In genomic region chr7:25088531-25088930, GRCm38 (mm10) we compare ENCODE assay signal across 10 mouse cellular contexts. TPM values are rescaled to one million over a fixed set of nuclear protein-coding genes. Genes with fewer than 3 reads are reported as not detected.
DNase-seq lines count a peak whose midpoint lies in the region; ATAC-seq and TF ChIP-seq lines count a peak whose summit lies in the region.
"Had no signal": no experiment of that assay in that cellular context is flagged by ENCODE, and none has a peak within 500 bp of the region (broad histone marks: within the 10 kb centered on the region; RNA-seq: fewer than 3 reads in every experiment).

No protein-coding gene starts in this region.

- DNase-seq in forebrain, embryonic 10.5 days (ENCODE audit: extremely low spot score, low spot score): peak; percentile 59
- DNase-seq in forebrain, postnatal 0 days: no peak
- DNase-seq in lung, embryonic 14.5 days: no peak
- no peak for DNase-seq in lung, postnatal 14 days
- peak; percentile 74 for DNase-seq in embryonic facial prominence, embryonic 10.5 days (ENCODE audit: low spot score)
- no peak for DNase-seq in cerebellum, adult 8-10 months
- DNase-seq in urinary bladder, postnatal 4 days (ENCODE audit: low spot score in 2 of 2): no peak
- DNase-seq: kidney, adult 11 months; spleen, adult 18-20 months had no signal

- ATAC-seq in forebrain, postnatal 0 days: no peak
- no peak for ATAC-seq in lung, embryonic 14.5 days (ENCODE audit: insufficient read depth)
- ATAC-seq in megakaryocyte-erythroid progenitor cell, adult 5-6 weeks (replicated peaks; ENCODE audit: low FRiP score, low TSS enrichment, poor library complexity, severe bottlenecking): 0 out of 2 replicates have a peak, but pooled peaks have one; percentile 10

- H3K9me3 ChIP-seq in forebrain, embryonic 10.5 days: no peaks in the 10 kb centered on the region
- no peaks in the 10 kb centered on the region for H3K9me3 ChIP-seq in forebrain, postnatal 0 days (ENCODE audit: low read length)
- no peaks in the 10 kb centered on the region for H3K9me3 ChIP-seq in lung, embryonic 14.5 days (ENCODE audit: low read depth, low read length)
- no peaks in the 10 kb centered on the region for H3K9me3 ChIP-seq in embryonic facial prominence, embryonic 10.5 days

- peaks cover 41% of the 10 kb centered on the region for H3K4me1 ChIP-seq in forebrain, embryonic 10.5 days
- no peaks in the 10 kb centered on the region for H3K4me1 ChIP-seq in forebrain, postnatal 0 days (ENCODE audit: insufficient read depth)
- H3K4me1 ChIP-seq in lung, embryonic 14.5 days (ENCODE audit: insufficient read depth): 0 out of 2 replicates have a peak, but pooled peaks cover 7% of the 10 kb centered on the region
- H3K4me1 ChIP-seq in embryonic facial prominence, embryonic 10.5 days: peaks cover 50% of the 10 kb centered on the region

- TF ChIP-seq CTCF in forebrain, postnatal 0 days (IDR thresholded peaks at IDR 0.05; ENCODE audit: low read depth): no peak
- no peak for TF ChIP-seq CTCF in lung, embryonic 14.5 days (IDR thresholded peaks at IDR 0.05; ENCODE audit: low read depth)

- no peak overlapping the region for H3K9ac ChIP-seq in forebrain, postnatal 0 days
- H3K9ac ChIP-seq in lung, embryonic 14.5 days: no peak overlapping the region

- peak overlapping the region; percentile 78 for H3K27ac ChIP-seq in forebrain, embryonic 10.5 days
- no peak overlapping the region for H3K27ac ChIP-seq in forebrain, postnatal 0 days (ENCODE audit: low read depth, low read length)
- H3K27ac ChIP-seq in lung, embryonic 14.5 days (ENCODE audit: low read depth): no peak overlapping the region
- H3K27ac ChIP-seq in embryonic facial prominence, embryonic 10.5 days (replicated peaks): peak overlapping the region; percentile 82

- H3K4me2 ChIP-seq in forebrain, postnatal 0 days (ENCODE audit: low read depth): no peak overlapping the region
- H3K4me2 ChIP-seq in lung, embryonic 14.5 days: peak overlapping the region; percentile 7; the same call in 1 of the 2 replicates

- 7% methylated on average over 10 of the region's 10 CpGs for WGBS in forebrain, embryonic 10.5 days
- 17% methylated on average over 10 of the region's 10 CpGs for WGBS in forebrain, postnatal 0 days
- 13% methylated on average over 10 of the region's 10 CpGs for WGBS in lung, embryonic 14.5 days
- 4% methylated on average over 10 of the region's 10 CpGs for WGBS in embryonic facial prominence, embryonic 10.5 days

- peaks cover 36% of the 10 kb centered on the region for H3K36me3 ChIP-seq in forebrain, embryonic 10.5 days (replicated peaks)
- H3K36me3 ChIP-seq in forebrain, postnatal 0 days (ENCODE audit: insufficient read depth): peaks cover 16% of the 10 kb centered on the region
- peaks cover 23% of the 10 kb centered on the region for H3K36me3 ChIP-seq in lung, embryonic 14.5 days (ENCODE audit: insufficient read depth)
- peaks cover 37% of the 10 kb centered on the region for H3K36me3 ChIP-seq in embryonic facial prominence, embryonic 10.5 days (replicated peaks)

- H3K4me3 ChIP-seq in forebrain, embryonic 10.5 days: peak overlapping the region; percentile 19
- H3K4me3 ChIP-seq in forebrain, postnatal 0 days (ENCODE audit: low read depth, low read length): no peak overlapping the region
- no peak overlapping the region for H3K4me3 ChIP-seq in lung, embryonic 14.5 days (ENCODE audit: low read depth, low read length)
- peak overlapping the region; percentile 17; the same call in 1 of the 2 replicates for H3K4me3 ChIP-seq in embryonic facial prominence, embryonic 10.5 days

- H3K27me3 ChIP-seq in forebrain, embryonic 10.5 days (ENCODE audit: poor library complexity, severe bottlenecking): peaks cover 12% of the 10 kb centered on the region
- H3K27me3 ChIP-seq in forebrain, postnatal 0 days (ENCODE audit: insufficient read depth, low read length): no peaks in the 10 kb centered on the region
- H3K27me3 ChIP-seq in lung, embryonic 14.5 days (ENCODE audit: insufficient read depth, low read length): no peaks in the 10 kb centered on the region
- H3K27me3 ChIP-seq in embryonic facial prominence, embryonic 10.5 days (replicated peaks; ENCODE audit: low read depth, poor library complexity, severe bottlenecking): peaks cover 11% of the 10 kb centered on the region

RNA-seq across cellular contexts. Expression of gene Zfp574, which starts 16.2 kb away (rescaled TPM):
- 41.5 and 42.5 TPM in 2 replicates for polyA plus RNA-seq in forebrain, embryonic 10.5 days (2016; fragmentation: Nextera tagmentation; extraction: Ambion mirVana)
- total RNA-seq in forebrain, postnatal 0 days (2014; rRNA removed): 25.4 and 31.5 TPM in 2 replicates
- 30.6 and 33.0 TPM in 2 replicates for polyA plus RNA-seq in forebrain, postnatal 0 days (2015; fragmentation: Nextera tagmentation; extraction: Ambion mirVana)
- 29.9 and 30.7 TPM in 2 replicates for polyA plus RNA-seq in lung, embryonic 14.5 days (2014; fragmentation: Nextera tagmentation; extraction: Ambion mirVana)
- polyA plus RNA-seq in embryonic facial prominence, embryonic 10.5 days (2016; fragmentation: Nextera tagmentation; extraction: Ambion mirVana): 44.4 and 45.8 TPM in 2 replicates
- total RNA-seq in megakaryocyte-erythroid progenitor cell, adult 5-6 weeks (2014; fragmentation: Nextera tagmentation): 12.0 and 18.6 TPM in 2 replicates
- total RNA-seq in megakaryocyte-erythroid progenitor cell, adult 5-6 weeks (2017): 3.7 and 6.9 TPM in 2 replicates

RNA-seq across cellular contexts. Expression of gene Grik5, which starts 16.4 kb away (rescaled TPM):
- polyA plus RNA-seq in forebrain, embryonic 10.5 days (2016; fragmentation: Nextera tagmentation; extraction: Ambion mirVana): 4.4 and 6.8 TPM in 2 replicates
- total RNA-seq in forebrain, postnatal 0 days (2014; rRNA removed): 94.1 and 106 TPM in 2 replicates
- polyA plus RNA-seq in forebrain, postnatal 0 days (2015; fragmentation: Nextera tagmentation; extraction: Ambion mirVana): 10.2 and 15.8 TPM in 2 replicates
- 6.7 and 6.8 TPM in 2 replicates for polyA plus RNA-seq in lung, embryonic 14.5 days (2014; fragmentation: Nextera tagmentation; extraction: Ambion mirVana)
- polyA plus RNA-seq in embryonic facial prominence, embryonic 10.5 days (2016; fragmentation: Nextera tagmentation; extraction: Ambion mirVana): 4.5 and 5.1 TPM in 2 replicates
- 20.9 and 31.7 TPM in 2 replicates for total RNA-seq in megakaryocyte-erythroid progenitor cell, adult 5-6 weeks (2014; fragmentation: Nextera tagmentation)
- total RNA-seq in megakaryocyte-erythroid progenitor cell, adult 5-6 weeks (2017): 0.23 and 6.4 TPM in 2 replicates

Comparison
In these comparisons a context has a peak if more than half of its experiments do, and no peak if none do; other contexts are left out.
1. DNase-seq: peak in forebrain, embryonic 10.5 days (single experiment) and embryonic facial prominence, embryonic 10.5 days (single experiment); none in forebrain, postnatal 0 days (single experiment), lung, embryonic 14.5 days (single experiment), lung, postnatal 14 days (single experiment), cerebellum, adult 8-10 months (single experiment) and urinary bladder, postnatal 4 days (0 of 2).
2. H3K27ac ChIP-seq: peak in forebrain, embryonic 10.5 days (single experiment) and embryonic facial prominence, embryonic 10.5 days (single experiment); none in forebrain, postnatal 0 days (single experiment) and lung, embryonic 14.5 days (single experiment).
3. H3K4me3 ChIP-seq: peak in forebrain, embryonic 10.5 days (single experiment) and embryonic facial prominence, embryonic 10.5 days (single experiment); none in forebrain, postnatal 0 days (single experiment) and lung, embryonic 14.5 days (single experiment).